Mouse (Mus musculus) forebrain, embryonic 12.5 days (tissue): ENCODE data around the gene Tmem238l. TPM values are rescaled to one million over a fixed set of nuclear protein-coding genes. Genes with fewer than 3 reads are reported as not detected.
A peak's percentile ranks its signal among the peaks of the same experiment; 100 is the strongest.

ENCODE experiments used
- ATAC-seq: fragments of 200-750 bp; cut with Nextera tagmentation; 2 replicates; pipeline ENCODE4 v1.8.0; 2017; ENCODE audit warnings: moderate TSS enrichment; ENCODE audit not compliant: low FRiP score
- H3K27ac ChIP-seq: fragments of 300-500 bp; sonication (generic); 2 replicates; pipeline ENCODE4 v1.5.1; 2016; ENCODE audit warnings: mild to moderate bottlenecking
- H3K27me3 ChIP-seq: fragments of 300-500 bp; sonication (generic); 2 replicates; pipeline ENCODE4 v1.6.1; 2016; ENCODE audit warnings: mild to moderate bottlenecking
- H3K36me3 ChIP-seq: fragments of 300-500 bp; sonication (generic); replicated peaks from 2 replicates; pipeline ENCODE4 v1.6.1; 2016; ENCODE audit warnings: mild to moderate bottlenecking
- H3K4me1 ChIP-seq: fragments of 300-500 bp; sonication (generic); 2 replicates; pipeline ENCODE4 v1.6.1; 2016
- H3K4me2 ChIP-seq: fragments of 300-500 bp; sonication (generic); 2 replicates; pipeline ENCODE4 v1.6.1; 2016; ENCODE audit warnings: mild to moderate bottlenecking, moderate library complexity
- H3K4me3 ChIP-seq: fragments of 300-500 bp; sonication (generic); replicated peaks from 2 replicates; pipeline ENCODE4 v1.5.1; 2016; ENCODE audit warnings: mild to moderate bottlenecking
- H3K9ac ChIP-seq: fragments of 300-500 bp; sonication (generic); 2 replicates; pipeline ENCODE4 v1.6.1; 2016; ENCODE audit warnings: mild to moderate bottlenecking
- H3K9me3 ChIP-seq: fragments of 300-500 bp; sonication (generic); 2 replicates; pipeline ENCODE4 v1.6.1; 2016
- WGBS: fragments of 180-500 bp; shearing (Covaris S2); methylation state at CpG from one replicate; pipeline ENCODE4 v1.1.7; 2016; 5-methylcytosine and 5-hydroxymethylcytosine counted together
- polyA plus RNA-seq: library from polyadenylated mRNA; unstranded; fragments of >200 nt; fragmentation: Nextera tagmentation; extraction: Ambion mirVana; gene quantifications from 2 replicates; pipeline ENCODE4 v1.2.1, GENCODE M21; 2016

Gene Tmem238l
- polyA plus RNA-seq, 1 experiment from 2014 or later: not detected

GRCm38 (mm10) chr11:67008528-67008927 is 52.1 kb downstream of the Tmem238l start:
- peaks cover 13% of the 10 kb centered on the region; the same call in 1 of the 2 replicates for H3K4me1 ChIP-seq
- WGBS: 91% methylated on average over 4 of the region's 4 CpGs
- ATAC-seq: no peak
- H3K27me3 ChIP-seq: peaks cover 4% of the 10 kb centered on the region; the same call in 1 of the 2 replicates
- H3K9ac ChIP-seq: no peak overlapping the region
- H3K4me2 ChIP-seq: no peak overlapping the region
- no peaks in the 10 kb centered on the region for H3K9me3 ChIP-seq
- H3K36me3 ChIP-seq: no peaks in the 10 kb centered on the region
- H3K27ac ChIP-seq: no peak overlapping the region
- H3K4me3 ChIP-seq: no peak overlapping the region

- Histone ChIP-seq H3K9ac (no peak overlapping the region), H3K4me3 (no peak overlapping the region), H3K9me3 (no peaks in the 10 kb centered on the region), H3K4me1 (peaks cover 13% of the 10 kb centered on the region; the same call in 1 of the 2 replicates), H3K4me2 (peak overlapping the region; percentile 13; the same call in 1 of the 2 replicates), H3K27ac (0 out of 2 replicates have a peak overlapping the region, but pooled peaks have one; percentile 15), H3K36me3 (no peaks in the 10 kb centered on the region), H3K27me3 (peaks cover 4% of the 10 kb centered on the region; the same call in 1 of the 2 replicates)
- peak; percentile 70; the same call in 1 of the 2 replicates for ATAC-seq
- WGBS: 11% methylated on average over 8 of the region's 8 CpGs
These were observed 54.0 kb downstream of the Tmem238l start for GRCm38 (mm10) chr11:67010430-67010829.

DNA sequence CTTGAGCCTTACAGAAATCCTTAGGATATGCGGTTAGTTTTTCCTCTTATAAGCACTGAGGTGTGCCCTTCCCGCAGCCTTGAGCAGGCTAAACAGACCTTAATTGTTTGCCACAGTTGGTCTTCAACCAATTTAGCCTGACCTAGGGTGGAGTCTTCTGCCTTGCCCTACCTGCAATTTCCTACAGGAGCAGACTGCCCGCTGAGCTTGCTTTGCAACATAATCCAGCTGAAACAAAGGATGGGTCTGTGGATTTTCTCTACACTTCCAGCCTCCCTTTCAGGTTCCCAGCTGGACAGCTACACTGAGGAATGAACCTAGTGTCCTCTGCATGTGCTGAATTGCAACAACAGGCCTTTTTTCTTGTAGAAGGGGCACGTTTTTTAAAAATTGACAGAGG is 55.2 kb downstream of the Tmem238l start:
- no peak overlapping the region for H3K4me2 ChIP-seq
- no peak overlapping the region for H3K27ac ChIP-seq
- no peak for ATAC-seq
- WGBS: 9% methylated on average over 4 of the region's 4 CpGs
- H3K4me3 ChIP-seq: no peak overlapping the region
- H3K9ac ChIP-seq: no peak overlapping the region
- peaks cover 4% of the 10 kb centered on the region; the same call in 1 of the 2 replicates for H3K27me3 ChIP-seq
- no peaks in the 10 kb centered on the region for H3K36me3 ChIP-seq
- H3K4me1 ChIP-seq: peaks cover 13% of the 10 kb centered on the region; the same call in 1 of the 2 replicates
- no peaks in the 10 kb centered on the region for H3K9me3 ChIP-seq

Other genes starting within 250 kb of the Tmem238l start
- 0.29 and 0.32 TPM in 2 replicates for gene Pirt, start 44.7 kb upstream of the Tmem238l start, polyA plus RNA-seq
- gene Tmem220, start 68.5 kb downstream of the Tmem238l start, polyA plus RNA-seq: 0.46 and 0.81 TPM in 2 replicates
- gene Adprm, start 96.0 kb downstream of the Tmem238l start, polyA plus RNA-seq: 27.0 and 31.9 TPM in 2 replicates
- 15.8 and 16.4 TPM in 2 replicates for gene Sco1, start 96.0 kb downstream of the Tmem238l start, polyA plus RNA-seq
- gene Myh3, start 121.7 kb downstream of the Tmem238l start, polyA plus RNA-seq: 0.33 and 0.87 TPM in 2 replicates
- 0.05 and 0.08 TPM in 2 replicates for gene Myh2, start 214.4 kb downstream of the Tmem238l start, polyA plus RNA-seq
- gene Myh1, start 243.4 kb downstream of the Tmem238l start, polyA plus RNA-seq: 0.05 TPM in 1 of 2 replicates, not detected in the other